Mouse (Mus musculus) hindbrain, embryonic 10.5 days (tissue): ENCODE results near the gene Triobp. TPM values are rescaled to one million over a fixed set of nuclear protein-coding genes. Genes with fewer than 3 reads are reported as not detected.
A peak's percentile ranks its signal among the peaks of the same experiment; 100 is the strongest.

Source experiments
- DNase-seq: peaks from one replicate; pipeline ENCODE4 v3.0.0-alpha.2; 2017; ENCODE audit warnings: low spot score
- H3K27ac ChIP-seq: fragments of 300-500 bp; sonication (generic); 2 replicates; pipeline ENCODE4 v1.5.1; 2016; ENCODE audit warnings: mild to moderate bottlenecking, moderate library complexity
- H3K27me3 ChIP-seq: fragments of 300-500 bp; sonication (generic); 2 replicates; pipeline ENCODE4 v1.6.1; 2016; ENCODE audit warnings: mild to moderate bottlenecking; ENCODE audit not compliant: poor library complexity, insufficient read depth, severe bottlenecking
- H3K36me3 ChIP-seq: fragments of 300-500 bp; sonication (generic); 2 replicates; pipeline ENCODE4 v1.6.1; 2016; ENCODE audit warnings: mild to moderate bottlenecking, moderate library complexity
- H3K4me1 ChIP-seq: fragments of 300-500 bp; sonication (generic); replicated peaks from 2 replicates; pipeline ENCODE4 v1.6.1; 2016; ENCODE audit warnings: mild to moderate bottlenecking
- H3K4me3 ChIP-seq: fragments of 300-500 bp; sonication (generic); 2 replicates; pipeline ENCODE4 v1.5.1; 2016; ENCODE audit warnings: mild to moderate bottlenecking, moderate library complexity
- H3K9me3 ChIP-seq: fragments of 300-500 bp; sonication (generic); 2 replicates; pipeline ENCODE4 v1.6.1; 2016; ENCODE audit warnings: mild to moderate bottlenecking, moderate library complexity
- WGBS: fragments of 180-500 bp; shearing (Covaris S2); methylation state at CpG from one replicate; pipeline ENCODE4 v1.1.7; 2016; 5-methylcytosine and 5-hydroxymethylcytosine counted together
- polyA plus RNA-seq: library from polyadenylated mRNA; unstranded; fragments of >200 nt; fragmentation: Nextera tagmentation; extraction: Ambion mirVana; gene quantifications from 2 replicates; pipeline ENCODE4 v1.2.1, GENCODE M21; 2016

Gene Triobp
- polyA plus RNA-seq, 1 experiment from 2014 or later: 48.0 TPM

DNA sequence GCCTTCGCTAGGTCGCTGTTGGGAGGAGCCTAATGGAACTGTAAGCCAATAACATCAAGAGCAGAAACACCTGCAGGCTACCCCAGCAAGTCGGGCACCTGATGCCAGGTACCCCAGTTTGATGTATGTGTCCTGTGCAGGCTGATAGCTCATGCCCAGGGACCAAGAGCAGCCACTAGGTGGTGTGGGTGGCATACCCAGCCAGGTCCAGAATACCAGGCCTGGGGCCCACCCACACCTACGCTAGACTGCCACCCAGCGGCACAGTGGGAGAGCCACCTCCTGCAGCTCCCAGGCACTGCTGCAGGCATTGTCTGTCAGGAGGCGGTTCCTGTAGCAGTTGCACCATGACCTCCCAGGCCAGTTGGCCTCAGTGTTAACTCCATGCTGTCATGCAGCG is 91.3 kb downstream of the Triobp start:
- no peak overlapping the region for H3K4me3 ChIP-seq
- DNase-seq: peak; percentile 75
- 21% methylated on average over 7 of the region's 7 CpGs for WGBS
- H3K27me3 ChIP-seq: peaks cover 50% of the 10 kb centered on the region
- H3K9me3 ChIP-seq: no peaks in the 10 kb centered on the region
- peaks cover 55% of the 10 kb centered on the region for H3K4me1 ChIP-seq
- H3K27ac ChIP-seq: 0 out of 2 replicates have a peak overlapping the region, but pooled peaks have one; percentile 19
- peaks cover 31% of the 10 kb centered on the region for H3K36me3 ChIP-seq

DNA sequence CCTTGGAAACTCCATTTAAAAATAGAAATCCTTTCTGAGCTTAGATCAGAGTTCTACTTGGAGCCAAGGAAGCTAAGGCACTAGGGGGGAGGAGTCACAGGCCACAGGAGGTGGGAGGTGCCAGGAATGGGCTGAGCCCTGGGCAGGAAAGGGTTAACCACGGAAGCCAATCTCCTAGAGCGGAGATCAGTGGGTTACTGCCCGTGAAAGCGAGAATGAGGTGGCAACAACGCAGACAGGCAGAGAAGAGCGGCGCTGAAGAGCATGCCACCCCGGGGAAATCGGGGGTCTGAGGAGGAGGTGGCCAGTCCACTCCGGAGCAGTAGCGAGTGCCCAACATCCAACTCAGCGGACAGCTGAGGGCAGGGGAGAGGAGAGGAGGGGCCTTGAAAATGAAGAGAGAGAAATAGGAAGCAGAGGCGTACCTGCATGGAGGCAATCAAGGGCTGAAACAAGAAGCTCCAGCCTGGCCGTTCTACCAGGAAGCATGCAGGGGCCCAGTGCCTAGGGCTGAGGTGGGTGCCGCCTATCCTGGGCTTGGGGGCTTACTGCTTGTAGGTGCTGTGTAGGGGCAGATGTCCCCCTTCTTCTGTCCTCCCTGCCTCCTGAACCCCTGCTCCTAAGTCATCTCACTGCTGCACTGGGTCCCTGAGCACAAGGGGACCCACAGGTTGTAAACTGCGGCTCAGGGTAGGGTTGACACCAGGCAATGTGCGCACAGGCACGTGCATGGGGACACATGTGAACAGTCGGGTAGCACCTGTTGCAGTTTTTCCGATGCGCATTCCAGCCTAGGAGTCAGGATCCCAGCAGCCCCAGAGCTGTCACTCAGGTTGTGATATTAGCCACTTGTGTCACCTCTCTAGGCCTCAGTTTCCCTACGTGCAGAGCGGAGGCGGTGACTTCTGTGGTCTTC is 93.2 kb downstream of the Triobp start:
- WGBS: 24% methylated on average over 24 of the region's 24 CpGs
- Histone ChIP-seq H3K4me1 (peaks cover 69% of the 10 kb centered on the region), H3K27ac (peak overlapping the region; percentile 8; the same call in 1 of the 2 replicates), H3K4me3 (peak overlapping the region; percentile 36), H3K27me3 (peaks cover 65% of the 10 kb centered on the region), H3K9me3 (no peaks in the 10 kb centered on the region), H3K36me3 (peaks cover 20% of the 10 kb centered on the region)
- DNase-seq: no peak

DNA sequence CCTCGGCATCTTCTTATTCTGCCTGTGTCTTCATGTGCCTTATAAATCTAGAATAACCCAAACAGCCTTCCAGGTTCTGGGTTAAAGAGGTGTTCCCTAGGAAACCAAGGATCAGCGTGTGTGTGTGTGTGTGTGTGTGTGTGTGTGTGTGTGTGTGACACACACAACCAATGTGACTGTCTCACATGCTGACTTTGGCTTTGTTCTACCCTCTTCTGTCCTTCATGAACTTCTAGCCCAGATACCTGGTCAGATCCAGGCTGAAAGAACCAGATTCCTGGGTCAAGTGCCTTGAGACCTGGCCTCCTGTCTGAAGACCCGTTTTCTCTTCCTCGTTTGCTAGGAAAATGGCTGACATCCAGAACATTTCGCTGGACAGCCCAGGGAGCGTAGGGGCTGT is 94.1 kb downstream of the Triobp start, which contains the start of gene Galr3:
TSS of gene Galr3 (plus strand) at position 301 of the 400 bp plus-strand sequence.
- Histone ChIP-seq H3K27ac (peak within 1 kb of the TSS; percentile 82), H3K36me3 (peaks cover 12% of the 10 kb centered on the region), H3K27me3 (peaks cover 66% of the 10 kb centered on the region), H3K4me1 (peaks cover 69% of the 10 kb centered on the region), H3K4me3 (peak within 1 kb of the TSS; percentile 64), H3K9me3 (no peaks in the 10 kb centered on the region)
- DNase-seq: no peak
- WGBS: 79% methylated on average over 6 of the region's 6 CpGs

DNA sequence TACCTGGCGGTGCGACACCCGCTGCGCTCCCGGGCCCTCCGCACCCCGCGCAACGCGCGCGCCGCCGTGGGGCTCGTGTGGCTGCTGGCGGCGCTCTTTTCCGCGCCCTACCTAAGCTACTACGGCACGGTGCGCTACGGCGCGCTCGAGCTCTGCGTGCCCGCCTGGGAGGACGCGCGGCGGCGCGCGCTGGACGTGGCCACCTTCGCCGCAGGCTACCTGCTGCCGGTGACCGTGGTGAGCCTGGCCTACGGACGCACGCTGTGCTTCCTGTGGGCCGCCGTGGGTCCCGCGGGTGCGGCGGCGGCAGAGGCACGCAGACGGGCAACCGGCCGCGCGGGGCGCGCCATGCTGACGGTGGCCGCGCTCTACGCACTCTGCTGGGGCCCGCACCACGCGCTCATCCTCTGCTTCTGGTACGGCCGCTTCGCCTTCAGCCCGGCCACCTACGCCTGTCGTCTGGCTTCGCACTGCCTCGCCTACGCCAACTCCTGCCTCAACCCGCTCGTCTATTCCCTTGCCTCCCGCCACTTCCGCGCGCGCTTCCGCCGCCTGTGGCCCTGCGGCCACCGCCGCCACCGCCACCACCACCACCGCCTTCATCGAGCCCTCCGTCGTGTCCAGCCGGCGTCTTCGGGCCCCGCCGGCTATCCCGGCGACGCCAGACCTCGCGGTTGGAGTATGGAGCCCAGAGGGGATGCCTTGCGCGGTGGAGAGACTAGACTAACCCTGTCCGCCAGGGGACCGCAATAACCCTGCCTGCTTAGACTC is 95.4 kb downstream of the Triobp start:
- Histone ChIP-seq H3K27ac (peak overlapping the region; percentile 82), H3K36me3 (no peaks in the 10 kb centered on the region), H3K4me3 (peak overlapping the region; percentile 64), H3K9me3 (no peaks in the 10 kb centered on the region), H3K4me1 (peaks cover 68% of the 10 kb centered on the region), H3K27me3 (peaks cover 77% of the 10 kb centered on the region)
- under 1% methylated on average over 104 of the region's 105 CpGs for WGBS
- peak; percentile 57 for DNase-seq

DNA sequence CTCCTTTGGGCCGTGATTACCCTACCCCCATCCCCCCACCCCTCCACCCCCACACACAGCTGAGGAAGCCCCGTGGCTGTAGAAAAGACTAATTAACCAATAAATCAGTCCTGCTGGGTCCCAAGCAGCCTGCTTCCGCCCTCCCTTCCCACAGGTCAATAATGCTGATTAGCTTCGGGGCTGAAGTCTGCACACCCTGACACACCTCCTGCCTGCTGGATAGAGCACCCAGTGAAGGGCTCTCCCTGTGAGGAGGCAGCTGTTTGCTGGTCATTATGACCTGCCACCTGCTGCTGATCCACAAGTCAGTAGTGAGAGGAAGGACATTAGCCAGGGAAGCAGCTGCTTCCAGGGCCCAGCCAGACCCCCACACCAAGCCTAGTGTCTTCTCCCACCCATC is 97.3 kb downstream of the Triobp start:
- Histone ChIP-seq H3K27ac (0 out of 2 replicates have a peak overlapping the region, but pooled peaks have one; percentile 23), H3K4me3 (0 out of 2 replicates have a peak overlapping the region, but pooled peaks have one; percentile 4), H3K27me3 (peaks cover 70% of the 10 kb centered on the region), H3K36me3 (no peaks in the 10 kb centered on the region), H3K4me1 (peaks cover 54% of the 10 kb centered on the region), H3K9me3 (no peaks in the 10 kb centered on the region)
- 19% methylated on average over 4 of the region's 4 CpGs for WGBS
- DNase-seq: peak; percentile 54

DNA sequence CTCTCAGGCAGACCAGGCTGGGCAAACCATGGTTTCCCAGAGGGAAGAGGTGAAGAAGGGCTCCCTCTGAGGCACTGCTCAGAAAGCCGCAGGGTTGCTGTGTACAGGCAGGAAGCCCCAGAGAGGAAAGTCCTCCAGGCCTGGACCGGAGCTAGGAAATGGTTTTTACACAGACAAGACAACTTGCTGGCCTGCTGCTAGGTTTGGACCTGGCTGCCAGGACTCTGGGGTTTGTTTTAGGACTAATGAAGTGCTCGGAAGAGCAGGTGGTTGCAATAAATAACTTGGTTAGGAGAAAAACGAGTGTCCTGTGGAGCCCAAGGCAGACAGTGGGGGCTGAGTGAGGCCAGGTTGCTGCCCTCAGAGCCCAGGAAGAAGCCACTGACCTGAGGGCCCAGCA is 100.7 kb downstream of the Triobp start:
- no peak for DNase-seq
- whole genome bisulfite sequencing: 77% methylated on average over 4 of the region's 4 CpGs
- Histone ChIP-seq H3K4me3 (no peak overlapping the region), H3K9me3 (no peaks in the 10 kb centered on the region), H3K4me1 (peaks cover 43% of the 10 kb centered on the region), H3K27me3 (peaks cover 36% of the 10 kb centered on the region), H3K36me3 (peaks cover 14% of the 10 kb centered on the region), H3K27ac (no peak overlapping the region)

DNA sequence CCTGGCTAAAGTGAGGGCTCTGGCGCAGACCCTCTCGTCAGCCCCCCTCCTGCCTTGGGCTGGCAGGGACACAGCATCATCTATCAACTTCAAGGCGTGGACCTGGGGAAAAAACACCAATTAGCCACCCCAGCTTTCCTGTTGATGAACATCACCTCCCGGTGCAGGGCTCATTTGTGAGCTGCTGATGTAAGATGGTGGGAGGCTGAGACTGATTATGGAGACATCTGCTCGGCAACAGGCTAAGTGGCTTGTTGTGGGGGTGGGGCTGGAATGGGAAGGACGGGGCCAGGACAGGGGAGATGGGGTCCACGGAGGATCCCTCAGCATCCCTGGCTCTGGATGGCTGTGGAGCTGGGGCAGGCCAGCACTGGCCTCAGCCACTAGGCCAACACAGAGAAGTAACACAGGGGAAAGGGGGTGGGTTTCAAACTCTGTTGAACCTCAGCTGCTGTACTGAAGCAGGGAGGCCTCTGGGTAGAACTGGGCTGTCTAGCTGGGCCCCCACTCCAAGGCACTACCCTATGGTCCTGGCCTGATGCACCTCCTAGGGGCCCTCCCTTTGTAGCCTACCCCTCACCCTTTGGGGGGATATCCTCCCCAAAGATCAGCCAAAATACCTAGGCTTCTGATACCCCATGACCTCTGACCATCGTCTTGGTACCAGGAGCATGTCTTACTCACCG is 102.8 kb downstream of the Triobp start:
- WGBS: 68% methylated on average over 9 of the region's 9 CpGs
- Histone ChIP-seq H3K27me3 (peaks cover 15% of the 10 kb centered on the region), H3K4me3 (no peak overlapping the region), H3K27ac (peak overlapping the region; percentile 54), H3K4me1 (peaks cover 27% of the 10 kb centered on the region), H3K9me3 (no peaks in the 10 kb centered on the region), H3K36me3 (peaks cover 35% of the 10 kb centered on the region)
- no peak for DNase-seq

DNA sequence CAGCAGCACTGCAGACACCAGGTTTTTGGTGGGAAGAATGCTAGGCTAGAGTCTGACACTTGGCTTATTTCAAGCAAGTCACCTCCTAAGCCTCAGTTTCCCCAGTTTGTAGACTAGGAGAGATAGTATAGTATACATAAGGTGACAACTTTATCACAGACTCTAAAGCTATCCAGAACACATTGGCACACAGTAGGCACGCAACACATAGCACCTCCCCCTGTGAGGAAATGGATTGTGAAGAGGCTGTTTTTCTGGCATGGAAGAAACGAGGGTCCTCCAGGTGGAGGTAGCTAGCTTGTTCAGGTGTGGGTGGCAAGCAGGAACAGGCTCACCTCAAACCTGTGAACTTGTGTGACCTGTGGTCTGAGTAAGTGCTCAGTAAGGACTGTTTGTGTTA is 103.4 kb downstream of the Triobp start:
- peaks cover 15% of the 10 kb centered on the region for H3K27me3 ChIP-seq
- peaks cover 23% of the 10 kb centered on the region for H3K4me1 ChIP-seq
- H3K27ac ChIP-seq: no peak overlapping the region
- no peak for DNase-seq
- no peak overlapping the region for H3K4me3 ChIP-seq
- WGBS: 88% methylated on average over 2 of the region's 2 CpGs
- H3K36me3 ChIP-seq: peaks cover 42% of the 10 kb centered on the region
- H3K9me3 ChIP-seq: no peaks in the 10 kb centered on the region

DNA sequence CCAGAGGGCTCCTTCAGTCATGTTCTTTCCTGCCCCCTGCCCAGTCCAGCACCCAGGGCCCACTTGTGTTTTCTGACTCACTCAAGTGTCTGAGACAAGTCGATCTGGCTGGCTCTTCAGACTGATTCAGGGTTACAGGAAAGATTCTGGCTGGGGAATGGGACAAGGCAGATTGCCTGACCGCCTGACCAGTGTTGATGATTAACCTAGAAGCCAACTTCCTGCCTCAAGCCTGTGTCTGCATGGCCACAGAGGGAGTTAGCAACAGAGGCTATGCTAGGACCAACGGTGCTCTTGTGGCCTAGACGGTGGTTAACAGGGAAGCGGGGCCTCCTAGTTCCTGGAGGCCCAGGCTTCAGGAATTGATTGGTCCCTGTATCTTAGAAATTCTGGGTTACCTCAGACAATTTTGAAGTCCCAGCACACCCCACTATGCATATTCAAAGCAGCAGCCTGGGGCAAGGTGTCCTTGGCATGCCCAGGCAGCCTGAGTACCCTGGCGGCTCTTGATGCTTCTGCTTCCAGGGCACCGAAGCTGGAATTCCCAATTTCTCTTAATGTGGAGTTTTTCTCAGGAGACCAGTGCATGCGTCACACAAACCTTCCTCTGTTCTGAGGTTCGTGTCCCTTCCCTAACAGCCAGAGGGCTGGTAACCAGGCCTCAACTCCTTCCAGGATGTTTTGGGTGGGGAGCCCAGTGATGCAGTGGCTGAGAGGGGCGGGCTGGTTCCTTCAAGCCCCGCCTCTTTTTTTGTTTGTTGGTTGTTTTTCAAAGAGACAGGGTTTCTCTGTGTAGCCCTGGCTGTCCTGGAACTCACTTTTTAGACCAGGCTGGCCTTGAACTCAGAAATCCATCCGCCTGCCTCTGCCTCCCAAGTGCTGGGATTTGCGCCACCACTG is 104.2 kb downstream of the Triobp start:
- Histone ChIP-seq H3K9me3 (no peaks in the 10 kb centered on the region), H3K27me3 (peaks cover 13% of the 10 kb centered on the region), H3K4me1 (peaks cover 23% of the 10 kb centered on the region), H3K27ac (no peak overlapping the region), H3K36me3 (peaks cover 49% of the 10 kb centered on the region), H3K4me3 (no peak overlapping the region)
- DNase-seq: no peak
- WGBS: 74% methylated on average over 13 of the region's 13 CpGs

DNA sequence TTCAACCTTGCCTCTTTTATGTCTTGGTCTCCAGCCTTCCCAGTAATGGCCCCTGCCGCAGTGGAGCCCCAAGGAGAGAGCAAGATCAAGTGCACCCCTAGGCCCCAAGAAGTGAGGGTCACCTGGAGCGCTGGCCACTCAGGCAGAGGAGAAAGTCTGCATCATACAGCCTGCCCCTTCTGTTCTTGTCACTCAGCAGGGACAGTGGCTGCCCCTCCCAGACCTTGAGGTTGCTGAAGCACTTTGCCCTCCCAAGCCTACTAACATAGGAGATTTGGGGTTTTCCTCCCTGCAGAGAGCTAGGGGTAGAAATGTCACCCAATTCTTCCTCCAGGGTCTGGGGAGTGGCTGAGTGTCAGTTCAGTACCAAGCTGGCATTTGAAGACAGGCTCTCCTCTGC is 104.8 kb downstream of the Triobp start:
- no peak overlapping the region for H3K27ac ChIP-seq
- H3K27me3 ChIP-seq: peaks cover 6% of the 10 kb centered on the region; the same call in 1 of the 2 replicates
- no peaks in the 10 kb centered on the region for H3K9me3 ChIP-seq
- no peak for DNase-seq
- H3K4me3 ChIP-seq: no peak overlapping the region
- peaks cover 56% of the 10 kb centered on the region for H3K36me3 ChIP-seq
- WGBS: 86% methylated on average over 2 of the region's 2 CpGs
- peaks cover 23% of the 10 kb centered on the region for H3K4me1 ChIP-seq
